Mouse (Mus musculus) forebrain, postnatal 0 days (tissue): ENCODE measurements around the gene Cers5. TPM values are rescaled to one million over a fixed set of nuclear protein-coding genes. Genes with fewer than 3 reads are reported as not detected.
"Not testable (repeated sequence)": the region's sequence is repeated elsewhere in the genome, so short reads cannot be mapped to it uniquely, and the experiment has no call there.

Experiments
- ATAC-seq: fragments of 200-750 bp; cut with Nextera tagmentation; 2 replicates; pipeline ENCODE4 v1.8.0; 2017; ENCODE audit warnings: mild to moderate bottlenecking, moderate library complexity
- DNase-seq: peaks from one replicate; pipeline ENCODE4 v3.0.0-alpha.2; 2015
- H3K27ac ChIP-seq: fragments of 300-500 bp; sonication (generic); 2 replicates; pipeline ENCODE4 v1.5.1; 2014; ENCODE audit warnings: low read depth, mild to moderate bottlenecking, antibody characterized with exemption, low read length, moderate library complexity, mixed read lengths
- H3K27me3 ChIP-seq: fragments of 300-500 bp; sonication (generic); 2 replicates; pipeline ENCODE4 v1.6.1; 2014; ENCODE audit warnings: mild to moderate bottlenecking, low read length, mixed read lengths; ENCODE audit not compliant: insufficient read depth
- H3K36me3 ChIP-seq: fragments of 300-500 bp; sonication (generic); 2 replicates; pipeline ENCODE4 v1.6.1; 2014; ENCODE audit warnings: mild to moderate bottlenecking, moderate library complexity; ENCODE audit not compliant: insufficient read depth
- H3K4me1 ChIP-seq: fragments of 300-500 bp; sonication (generic); 2 replicates; pipeline ENCODE4 v1.6.1; 2014; ENCODE audit warnings: antibody characterized with exemption; ENCODE audit not compliant: insufficient read depth
- H3K4me2 ChIP-seq: fragments of 300-500 bp; sonication (generic); 2 replicates; pipeline ENCODE4 v1.6.1; 2014; ENCODE audit warnings: low read depth, mild to moderate bottlenecking, moderate library complexity
- H3K4me3 ChIP-seq: fragments of 300-500 bp; sonication (generic); 2 replicates; pipeline ENCODE4 v1.5.1; 2014; ENCODE audit warnings: low read depth, low read length, mixed read lengths
- H3K9ac ChIP-seq: fragments of 300-500 bp; sonication (generic); 2 replicates; pipeline ENCODE4 v1.6.1; 2014; ENCODE audit warnings: mild to moderate bottlenecking
- H3K9me3 ChIP-seq: fragments of 300-500 bp; sonication (generic); 2 replicates; pipeline ENCODE4 v1.6.1; 2016; ENCODE audit warnings: low read length
- CTCF ChIP-seq: sonication (generic); IDR thresholded peaks from 2 replicates; pipeline ENCODE4 v1.5.1; 2016; ENCODE audit warnings: antibody characterized with exemption, control low read depth, low read depth
- WGBS: fragments of 180-500 bp; shearing (Covaris S2); extraction: QIAGEN DNeasy Blood & Tissue Kit; methylation state at CpG from one replicate; pipeline ENCODE4 v1.1.7; 2014; 5-methylcytosine and 5-hydroxymethylcytosine counted together
- polyA plus RNA-seq: library from polyadenylated mRNA; unstranded; fragments of >200 nt; fragmentation: Nextera tagmentation; extraction: Ambion mirVana; gene quantifications from 2 replicates; pipeline ENCODE4 v1.2.1, GENCODE M21; 2015
- total RNA-seq: library from RNA; depleted of rRNA; stranded (reverse); fragments of >200 nt; gene quantifications from 2 replicates; pipeline ENCODE4 v1.2.3, GENCODE M21; 2014

Cers5 gene
- total and polyA plus RNA-seq, 2 experiments from 2014 or later, result 76.8 to 99.2 TPM

GRCm38 (mm10) chr15:99701999-99702900, 70.4 kb downstream of the Cers5 start, which contains the start of gene Smarcd1:
Smarcd1 (plus strand) TSS chr15:99702129.
- H3K36me3 ChIP-seq, result peaks cover 46% of the 10 kb centered on the region
- no peaks in the 10 kb centered on the region for H3K27me3 ChIP-seq
- peak; percentile 98 for DNase-seq
- H3K9ac ChIP-seq, result peak within 1 kb of the TSS; percentile 97
- WGBS, result under 1% methylated on average over 65 of the region's 71 CpGs
- peaks cover 20% of the 10 kb centered on the region for H3K4me1 ChIP-seq
- H3K27ac ChIP-seq, result peak within 1 kb of the TSS; percentile 98
- H3K4me2 ChIP-seq, result peak within 1 kb of the TSS; percentile 83
- ATAC-seq, result peak; percentile 97
- H3K4me3 ChIP-seq, result peak within 1 kb of the TSS; percentile 97
- peak; percentile 90 for TF ChIP-seq CTCF
- H3K9me3 ChIP-seq, result no peaks in the 10 kb centered on the region

DNA sequence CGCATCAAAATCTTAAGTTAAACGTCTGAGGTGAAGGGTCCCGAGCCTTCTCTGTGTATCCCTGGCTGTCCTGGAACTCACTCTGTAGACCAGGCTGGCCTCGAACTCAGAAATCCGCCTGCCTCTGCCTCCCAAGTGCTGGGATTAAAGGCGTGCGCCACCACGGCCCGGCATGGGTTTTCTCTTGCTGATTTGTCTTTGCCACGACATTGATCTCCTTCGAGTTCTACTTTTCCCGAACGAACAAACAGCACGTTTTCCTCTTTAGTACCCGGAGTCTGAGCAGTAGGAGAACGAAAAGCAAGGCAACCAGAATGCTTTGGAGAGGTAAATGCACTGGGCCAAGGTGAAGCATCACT, 71.1 kb downstream of the Cers5 start:
- peak overlapping the region; percentile 98 for H3K27ac ChIP-seq
- H3K4me2 ChIP-seq, result peak overlapping the region; percentile 83
- peaks cover 47% of the 10 kb centered on the region for H3K36me3 ChIP-seq
- 44% methylated on average over 16 of the region's 16 CpGs for WGBS
- H3K9ac ChIP-seq, result peak overlapping the region; percentile 97
- H3K4me1 ChIP-seq, result peaks cover 20% of the 10 kb centered on the region
- H3K4me3 ChIP-seq, result peak overlapping the region; percentile 97
- ATAC-seq, DNase-seq, H3K27me3 ChIP-seq, H3K9me3 ChIP-seq: not testable (repeated sequence)

DNA sequence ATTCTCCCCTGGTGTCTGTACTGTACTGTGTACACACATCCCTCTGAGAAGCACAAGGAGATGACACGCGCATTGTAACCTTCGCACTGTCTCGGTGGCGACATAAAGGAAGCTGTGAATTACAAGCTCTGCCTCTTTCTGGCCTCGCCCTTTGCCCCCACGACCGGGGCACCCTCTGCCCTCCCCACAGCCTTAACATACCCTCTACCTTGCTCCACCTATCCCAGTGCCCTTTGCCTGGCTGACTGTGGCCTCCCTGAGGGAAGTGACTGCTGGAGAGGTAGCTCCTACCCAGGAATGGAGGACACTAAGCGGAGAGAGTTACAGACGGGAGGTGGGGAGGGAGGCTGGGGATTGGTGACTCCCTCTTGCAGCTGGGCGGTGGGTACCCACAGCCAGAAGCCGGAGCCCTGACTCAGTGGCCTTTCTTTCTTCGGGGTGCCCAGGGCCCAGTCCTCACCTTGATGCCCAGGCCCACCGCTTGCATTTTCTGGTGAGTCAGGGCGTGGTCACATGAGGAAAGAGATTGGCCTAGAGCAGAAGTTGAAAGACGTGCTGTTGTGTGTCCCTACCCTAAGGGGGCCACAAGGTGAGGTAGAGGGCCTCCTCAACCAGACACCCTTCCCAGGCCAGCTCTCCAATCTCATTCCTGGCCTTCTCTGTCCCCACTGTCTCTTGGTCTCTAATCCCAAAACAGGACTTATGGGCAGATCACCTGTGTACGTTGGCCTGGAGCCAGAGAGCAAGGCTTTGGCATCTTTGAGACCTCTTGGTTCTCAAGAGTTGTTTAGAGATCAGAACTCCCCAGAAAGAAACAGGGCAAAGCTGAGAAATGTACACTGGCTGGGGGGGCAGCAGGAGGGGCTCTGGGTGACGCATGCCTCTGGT, 72.2 kb downstream of the Cers5 start:
- Histone ChIP-seq H3K4me3 (no peak overlapping the region), H3K27me3 (no peaks in the 10 kb centered on the region), H3K9ac (no peak overlapping the region), H3K4me1 (peaks cover 20% of the 10 kb centered on the region), H3K27ac (0 out of 2 replicates have a peak overlapping the region, but pooled peaks have one; percentile 98), H3K9me3 (no peaks in the 10 kb centered on the region), H3K36me3 (peaks cover 51% of the 10 kb centered on the region), H3K4me2 (no peak overlapping the region)
- WGBS, result 90% methylated on average over 18 of the region's 18 CpGs
- ATAC-seq (no peak), DNase-seq (no peak)
- no peak for TF ChIP-seq CTCF

- Histone ChIP-seq H3K9ac (no peak overlapping the region), H3K9me3 (no peaks in the 10 kb centered on the region), H3K36me3 (peaks cover 50% of the 10 kb centered on the region), H3K27ac (no peak overlapping the region), H3K27me3 (no peaks in the 10 kb centered on the region), H3K4me3 (no peak overlapping the region), H3K4me1 (peaks cover 17% of the 10 kb centered on the region), H3K4me2 (no peak overlapping the region)
- ATAC-seq, result no peak
- DNase-seq, result no peak
- no peak for TF ChIP-seq CTCF
- 87% methylated on average over 10 of the region's 10 CpGs for WGBS
These were observed 73.0 kb downstream of the Cers5 start for GRCm38 (mm10) chr15:99699715-99700114.

GRCm38 (mm10) chr15:99698533-99699085, 74.1 kb downstream of the Cers5 start:
- Histone ChIP-seq H3K4me3 (no peak overlapping the region), H3K4me1 (0 out of 2 replicates have a peak, but pooled peaks cover 8% of the 10 kb centered on the region), H3K4me2 (no peak overlapping the region), H3K27ac (no peak overlapping the region), H3K36me3 (peaks cover 43% of the 10 kb centered on the region), H3K9ac (no peak overlapping the region), H3K27me3 (no peaks in the 10 kb centered on the region), H3K9me3 (no peaks in the 10 kb centered on the region)
- DNase-seq (no peak), ATAC-seq (no peak)
- WGBS, result 40% methylated on average over 20 of the region's 20 CpGs
- TF ChIP-seq CTCF, result no peak

DNA sequence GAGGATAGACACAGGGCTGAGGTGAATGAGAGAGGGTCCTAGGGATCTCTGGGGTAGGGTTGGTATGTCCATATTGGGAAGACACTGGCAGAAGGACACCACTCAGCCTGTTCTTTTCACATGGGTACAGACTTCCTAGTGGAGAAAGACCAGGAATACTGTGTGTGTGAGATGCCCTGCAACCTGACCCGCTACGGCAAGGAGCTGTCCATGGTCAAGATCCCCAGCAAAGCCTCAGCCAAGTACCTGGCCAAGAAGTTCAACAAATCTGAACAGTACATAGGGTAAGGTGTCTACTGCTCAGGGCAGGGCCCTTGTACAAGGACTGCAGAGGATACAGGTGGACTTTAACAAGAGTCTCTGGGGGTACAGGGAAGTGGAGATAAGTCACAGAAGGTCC, 75.4 kb downstream of the Cers5 start:
- no peak overlapping the region for H3K9ac ChIP-seq
- no peaks in the 10 kb centered on the region for H3K27me3 ChIP-seq
- no peaks in the 10 kb centered on the region for H3K4me1 ChIP-seq
- ATAC-seq (no peak), DNase-seq (no peak)
- no peaks in the 10 kb centered on the region for H3K9me3 ChIP-seq
- no peak overlapping the region for H3K27ac ChIP-seq
- TF ChIP-seq CTCF, result no peak
- 41% methylated on average over 2 of the region's 2 CpGs for WGBS
- H3K4me2 ChIP-seq, result no peak overlapping the region
- peaks cover 41% of the 10 kb centered on the region for H3K36me3 ChIP-seq
- no peak overlapping the region for H3K4me3 ChIP-seq
